Mouse (Mus musculus) liver, postnatal 0 days (tissue): ENCODE data around the gene Top3b. TPM values are rescaled to one million over a fixed set of nuclear protein-coding genes. Genes with fewer than 3 reads are reported as not detected.

ENCODE experiments used
- ATAC-seq: fragments of 200-750 bp; cut with Nextera tagmentation; 2 replicates; pipeline ENCODE4 v1.8.0; 2017; ENCODE audit warnings: mild to moderate bottlenecking, moderate library complexity
- DNase-seq: peaks from one replicate; pipeline ENCODE4 v3.0.0-alpha.2; 2016
- H3K27ac ChIP-seq: fragments of 300-500 bp; sonication (generic); 2 replicates; pipeline ENCODE4 v1.5.1; 2014; ENCODE audit warnings: antibody characterized with exemption, moderate library complexity, mild to moderate bottlenecking, low read depth
- H3K27me3 ChIP-seq: fragments of 300-500 bp; sonication (generic); 2 replicates; pipeline ENCODE4 v1.6.1; 2014; ENCODE audit warnings: low read length, control low read depth, mixed read lengths; ENCODE audit not compliant: insufficient read depth
- H3K36me3 ChIP-seq: fragments of 300-500 bp; sonication (generic); replicated peaks from 2 replicates; pipeline ENCODE4 v1.6.1; 2014; ENCODE audit warnings: mild to moderate bottlenecking, control low read depth, low read length, moderate library complexity, mixed read lengths; ENCODE audit not compliant: insufficient read depth
- H3K4me1 ChIP-seq: fragments of 300-500 bp; sonication (generic); 2 replicates; pipeline ENCODE4 v1.6.1; 2014; ENCODE audit warnings: antibody characterized with exemption, mild to moderate bottlenecking, control low read depth; ENCODE audit not compliant: insufficient read depth
- H3K4me2 ChIP-seq: fragments of 300-500 bp; sonication (generic); 2 replicates; pipeline ENCODE4 v1.6.1; 2014; ENCODE audit warnings: low read depth, mild to moderate bottlenecking, low read length, moderate library complexity, mixed read lengths
- H3K4me3 ChIP-seq: fragments of 300-500 bp; sonication (generic); 2 replicates; pipeline ENCODE4 v1.5.1; 2014; ENCODE audit warnings: low read depth, low read length
- H3K9ac ChIP-seq: fragments of 300-500 bp; sonication (generic); replicated peaks from 2 replicates; pipeline ENCODE4 v1.6.1; 2014; ENCODE audit warnings: mild to moderate bottlenecking, moderate library complexity
- H3K9me3 ChIP-seq: fragments of 300-500 bp; sonication (generic); 2 replicates; pipeline ENCODE4 v1.6.1; 2016; ENCODE audit warnings: mild to moderate bottlenecking, control low read depth, low read length, mixed read lengths
- CTCF ChIP-seq: sonication (generic); IDR thresholded peaks from 2 replicates; pipeline ENCODE4 v1.5.1; 2016; ENCODE audit warnings: antibody characterized with exemption, low read depth
- EP300 ChIP-seq: IDR thresholded peaks from 2 replicates; pipeline ENCODE4 v1.6.1; 2016; ENCODE audit warnings: antibody characterized with exemption, low read depth, mild to moderate bottlenecking
- WGBS: fragments of 180-500 bp; shearing (Covaris S2); extraction: QIAGEN DNeasy Blood & Tissue Kit; methylation state at CpG from one replicate; pipeline ENCODE4 v1.1.7; 2014; ENCODE audit not compliant: insufficient replicate concordance; 5-methylcytosine and 5-hydroxymethylcytosine counted together
- polyA plus RNA-seq: library from polyadenylated mRNA; unstranded; fragments of >200 nt; fragmentation: Nextera tagmentation; extraction: Ambion mirVana; gene quantifications from 2 replicates; pipeline ENCODE4 v1.2.1, GENCODE M21; 2015

Gene Top3b
- polyA plus RNA-seq = 17.1 and 17.8 TPM in 2 replicates

- DNase-seq (peak; percentile 93), ATAC-seq (peak; percentile 98)
- TF ChIP-seq EP300 (no peak; the same call in 1 of the 2 replicates), CTCF (peak; percentile 39)
- peaks cover 3% of the 10 kb centered on the region; the same call in 1 of the 2 replicates for H3K36me3 ChIP-seq
- H3K27me3 ChIP-seq = no peaks in the 10 kb centered on the region
- peak within 1 kb of the TSS; percentile 98 for H3K27ac ChIP-seq
- peaks cover 17% of the 10 kb centered on the region for H3K4me1 ChIP-seq
- peak within 1 kb of the TSS; percentile 95 for H3K9ac ChIP-seq
- H3K4me3 ChIP-seq = peak within 1 kb of the TSS; percentile 88
- peak within 1 kb of the TSS; percentile 90 for H3K4me2 ChIP-seq
- under 1% methylated on average over 48 of the region's 49 CpGs for WGBS
- no peaks in the 10 kb centered on the region for H3K9me3 ChIP-seq
These were observed at the start of gene Top3b, which contains the start of gene Vpreb1 for GRCm38 (mm10) chr16:16870617-16871331. Top3b (plus strand) TSS chr16:16870736. Vpreb1 (minus strand) TSS chr16:16870843.

- Histone ChIP-seq H3K27ac (no peak overlapping the region), H3K4me2 (no peak overlapping the region), H3K9ac (no peak overlapping the region), H3K4me3 (no peak overlapping the region), H3K36me3 (no peaks in the 10 kb centered on the region), H3K27me3 (no peaks in the 10 kb centered on the region), H3K4me1 (peaks cover 7% of the 10 kb centered on the region), H3K9me3 (no peaks in the 10 kb centered on the region)
- DNase-seq = no peak
- WGBS = 53% methylated on average over 5 of the region's 5 CpGs
- ATAC-seq = no peak
- TF ChIP-seq CTCF = no peak
These were observed 45.1 kb upstream of the Top3b start for GRCm38 (mm10) chr16:16825476-16825875.

DNA sequence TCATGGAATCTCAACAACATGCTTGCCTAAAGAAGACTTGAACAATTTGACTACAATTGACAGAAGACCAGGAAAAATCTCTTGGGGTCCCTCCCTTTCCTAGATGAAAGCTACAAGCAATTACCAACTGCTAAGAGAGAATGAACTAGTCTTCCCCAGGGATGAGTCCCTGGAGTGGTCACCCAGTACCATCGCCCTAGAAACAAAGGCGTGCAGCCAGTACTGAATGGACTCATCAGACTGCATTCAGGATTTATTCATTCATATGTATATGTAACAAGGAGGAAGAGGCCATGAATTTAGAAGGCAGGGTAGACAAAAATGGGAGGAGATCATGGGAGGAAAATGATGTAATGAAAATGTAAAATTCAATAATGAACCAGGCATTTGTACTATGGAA, 44.3 kb upstream of the Top3b start:
- no peak overlapping the region for H3K4me2 ChIP-seq
- DNase-seq = no peak
- H3K27ac ChIP-seq = no peak overlapping the region
- H3K9me3 ChIP-seq = no peaks in the 10 kb centered on the region
- no peak overlapping the region for H3K9ac ChIP-seq
- H3K4me3 ChIP-seq = no peak overlapping the region
- WGBS = 85% methylated on average over 2 of the region's 2 CpGs
- peaks cover 7% of the 10 kb centered on the region for H3K4me1 ChIP-seq
- ATAC-seq = no peak
- no peaks in the 10 kb centered on the region for H3K36me3 ChIP-seq
- TF ChIP-seq CTCF (no peak), EP300 (no peak)
- no peaks in the 10 kb centered on the region for H3K27me3 ChIP-seq

- ATAC-seq = peak; percentile 82
- Histone ChIP-seq H3K27ac (no peak within 1 kb of the TSS), H3K4me2 (peak within 1 kb of the TSS; percentile 90), H3K36me3 (no peaks in the 10 kb centered on the region), H3K4me3 (peak within 1 kb of the TSS; percentile 50), H3K9ac (peak within 1 kb of the TSS; percentile 48), H3K4me1 (peaks cover 7% of the 10 kb centered on the region), H3K27me3 (no peaks in the 10 kb centered on the region), H3K9me3 (no peaks in the 10 kb centered on the region)
- 7% methylated on average over 33 of the region's 33 CpGs for WGBS
- TF ChIP-seq EP300 (no peak), CTCF (peak; percentile 45)
- peak; percentile 69 for DNase-seq
These were observed 41.5 kb upstream of the Top3b start, which contains the start of gene Spag6l for GRCm38 (mm10) chr16:16828757-16829615. Spag6l (minus strand) TSS chr16:16829456.

DNA sequence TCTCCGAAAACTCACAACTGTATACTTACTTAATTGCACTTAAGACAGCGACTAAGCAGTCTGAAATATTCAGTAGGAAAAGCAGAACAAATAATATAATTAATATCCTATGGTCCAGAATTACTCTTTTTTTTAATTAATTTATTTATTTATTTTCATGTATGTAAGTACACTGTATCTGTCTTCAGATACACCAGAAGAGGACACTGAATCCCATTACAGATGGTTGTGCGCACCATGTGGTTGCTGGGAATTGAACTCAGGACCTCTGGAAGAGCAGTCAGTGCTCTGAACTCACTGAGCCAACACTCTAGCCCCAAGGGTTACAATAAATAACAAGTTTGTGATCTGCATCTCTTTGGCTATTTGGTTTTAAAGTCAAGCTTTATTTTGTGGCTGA, 40.9 kb upstream of the Top3b start:
- ATAC-seq (no peak), DNase-seq (no peak)
- Histone ChIP-seq H3K4me1 (peaks cover 7% of the 10 kb centered on the region), H3K4me2 (peak overlapping the region; percentile 90), H3K4me3 (no peak overlapping the region), H3K9ac (no peak overlapping the region), H3K36me3 (no peaks in the 10 kb centered on the region), H3K27me3 (no peaks in the 10 kb centered on the region), H3K9me3 (no peaks in the 10 kb centered on the region), H3K27ac (no peak overlapping the region)
- no peak for TF ChIP-seq CTCF
- no peak for TF ChIP-seq EP300
- 79% methylated on average over 3 of the region's 3 CpGs for WGBS

DNA sequence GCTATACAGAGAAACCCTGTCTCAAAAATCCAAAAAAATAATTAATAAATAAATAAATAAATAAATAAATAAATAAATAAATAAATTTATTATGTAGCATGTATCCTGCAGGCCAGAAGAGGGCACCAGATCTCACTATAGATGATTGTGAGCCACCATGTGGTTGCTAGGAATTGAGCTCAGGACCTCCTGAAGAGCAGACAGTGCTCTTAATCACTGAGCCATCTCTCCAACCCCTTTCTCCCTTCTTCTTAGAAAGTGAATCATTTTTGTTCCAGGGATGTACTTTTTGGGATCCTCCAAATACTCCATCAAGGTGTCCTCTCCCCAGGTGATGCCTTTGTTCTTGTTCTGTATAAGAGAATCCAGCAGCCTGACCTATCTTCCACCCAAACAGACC, 21.3 kb upstream of the Top3b start:
- Histone ChIP-seq H3K36me3 (no peaks in the 10 kb centered on the region), H3K9me3 (no peaks in the 10 kb centered on the region), H3K4me3 (no peak overlapping the region), H3K9ac (no peak overlapping the region), H3K4me2 (no peak overlapping the region), H3K27me3 (no peaks in the 10 kb centered on the region), H3K4me1 (no peaks in the 10 kb centered on the region), H3K27ac (no peak overlapping the region)
- DNase-seq (no peak), ATAC-seq (no peak)
- TF ChIP-seq EP300 (no peak), CTCF (0 out of 2 replicates have a peak, but pooled peaks have one; percentile 8)
